Mouse (Mus musculus): ENCODE data around the gene Eipr1. TPM values are rescaled to one million over a fixed set of nuclear protein-coding genes. Genes with fewer than 3 reads are reported as not detected.

Eipr1 gene
- total RNA-seq, 2 experiments from 2014 or later, result 41.9 to 47.9 TPM

GRCm38 (mm10) chr12:28773815-28774214 is 22.2 kb downstream of the Eipr1 start:
- DNase-seq (ENCODE audit: low spot score in 2 of 2), result no peak

DNA sequence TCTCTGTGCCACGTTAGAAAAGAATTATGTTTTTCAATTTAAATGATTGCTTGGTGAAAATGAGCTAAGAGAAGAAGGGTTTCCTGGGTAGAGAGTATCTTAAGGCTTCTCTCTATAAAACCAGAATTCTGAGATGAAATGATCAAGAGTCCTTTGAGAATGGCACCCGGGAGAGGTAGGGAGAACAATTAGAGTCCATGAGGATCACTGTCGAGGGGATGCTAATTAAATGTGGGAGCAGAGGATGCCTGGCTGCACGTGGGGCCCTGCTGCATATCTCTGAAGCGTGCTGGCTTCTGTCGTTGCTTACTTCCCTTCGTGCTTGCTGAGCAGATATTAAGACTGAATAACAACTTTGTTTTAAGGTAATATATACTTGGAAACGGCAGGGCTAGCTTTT is 23.5 kb downstream of the Eipr1 start:
- no peak for DNase-seq (ENCODE audit: low spot score in 2 of 2)

GRCm38 (mm10) chr12:28775627-28776026 is 24.0 kb downstream of the Eipr1 start:
- no peak for DNase-seq (ENCODE audit: low spot score in 2 of 2)

- DNase-seq (ENCODE audit: low spot score in 2 of 2), result no peak
Measured at GRCm38 (mm10) chr12:28780180-28780579, 28.6 kb downstream of the Eipr1 start.

DNA sequence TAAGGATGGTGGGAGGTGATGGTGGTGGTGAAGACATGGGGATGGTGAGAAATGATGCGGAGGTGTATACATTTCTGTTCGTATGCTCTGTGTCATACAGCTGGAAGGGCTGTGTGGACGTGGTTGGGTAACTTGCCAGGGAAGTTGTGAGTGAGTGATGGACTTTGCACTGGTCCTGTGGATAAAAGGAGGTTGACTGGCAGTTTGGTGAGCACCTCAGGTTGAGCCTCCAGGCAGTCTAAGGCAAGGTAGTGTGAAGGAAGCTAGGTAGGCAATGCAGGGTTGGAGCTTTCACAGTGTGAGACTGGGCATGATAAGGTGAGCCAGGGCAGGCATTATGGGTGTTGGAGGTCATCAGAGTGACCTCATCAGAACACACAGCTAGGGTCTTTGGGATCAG is 31.0 kb downstream of the Eipr1 start:
- no peak for DNase-seq (ENCODE audit: low spot score in 2 of 2)

GRCm38 (mm10) chr12:28784355-28784754 is 32.8 kb downstream of the Eipr1 start:
- no peak for DNase-seq (ENCODE audit: low spot score in 2 of 2)

DNA sequence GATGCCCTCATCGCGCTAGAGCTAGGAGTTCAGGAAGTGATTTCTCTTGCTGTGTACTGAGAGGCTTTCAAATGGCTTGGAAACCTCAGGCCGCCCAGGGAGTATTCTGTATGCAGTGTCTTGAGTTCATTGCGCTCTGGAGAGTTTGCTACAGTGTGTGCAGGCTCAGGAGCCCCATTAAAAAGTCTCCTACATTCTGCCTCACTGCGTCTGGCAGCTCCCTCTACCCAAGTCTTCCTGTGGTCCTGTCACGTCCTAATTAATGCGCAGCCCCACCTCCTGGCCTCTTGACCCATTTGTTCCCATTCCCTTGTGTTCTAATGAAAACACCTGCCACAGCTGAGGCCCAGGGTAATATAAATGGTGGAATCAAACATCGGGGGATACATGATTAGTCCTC is 33.3 kb downstream of the Eipr1 start:
- DNase-seq (ENCODE audit: low spot score in 2 of 2), result no peak

DNA sequence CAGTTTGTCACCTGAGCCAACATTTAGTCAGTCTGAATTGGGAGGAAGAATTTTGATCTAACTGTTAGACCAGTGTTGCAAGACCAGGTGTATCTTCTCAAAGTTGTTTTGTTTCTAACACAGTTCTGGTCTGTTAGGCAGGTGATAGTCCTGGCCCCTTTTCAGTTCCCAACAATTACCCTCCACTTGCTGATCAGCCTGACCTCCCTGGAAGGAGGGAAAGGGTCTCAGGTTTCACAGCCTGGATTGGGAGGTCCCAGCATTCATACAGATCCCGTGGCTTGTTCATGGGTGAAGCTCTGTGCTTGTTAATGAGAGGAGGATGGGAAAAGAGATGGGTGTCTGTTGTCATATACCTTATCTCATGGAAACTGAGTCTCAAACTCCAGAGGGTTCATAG is 33.7 kb downstream of the Eipr1 start:
- no peak for DNase-seq (ENCODE audit: low spot score in 2 of 2)

DNA sequence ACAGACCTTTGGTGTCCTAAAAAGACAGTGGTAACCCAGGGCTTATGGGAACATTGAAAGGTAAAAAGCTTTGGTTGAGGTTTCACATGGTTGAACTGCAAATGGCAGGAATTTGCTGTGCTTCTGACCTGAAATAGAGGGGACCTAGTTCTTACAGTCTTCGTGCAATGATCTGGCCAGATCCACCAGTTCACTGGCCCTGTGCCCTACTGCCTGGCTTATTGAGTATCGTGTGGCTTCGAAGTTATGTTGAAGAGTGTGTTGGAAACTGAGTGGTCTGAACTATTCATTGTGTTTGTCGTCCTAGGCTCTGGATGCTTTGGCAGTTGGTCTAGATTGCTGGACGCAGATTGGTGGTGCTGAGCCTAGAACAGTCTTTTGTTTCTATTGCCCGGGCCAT is 34.7 kb downstream of the Eipr1 start:
- no peak for DNase-seq (ENCODE audit: low spot score in 2 of 2)

- DNase-seq (ENCODE audit: low spot score in 2 of 2), result no peak
Measured at GRCm38 (mm10) chr12:28792613-28793012, 41.0 kb downstream of the Eipr1 start.

- DNase-seq (ENCODE audit: low spot score in 2 of 2), result peak in 1 of 2 experiments; percentile 36
Measured at GRCm38 (mm10) chr12:28793715-28794114, 42.1 kb downstream of the Eipr1 start.

- DNase-seq (ENCODE audit: low spot score in 2 of 2), result peak in 1 of 2 experiments; percentile 41
Measured at GRCm38 (mm10) chr12:28795041-28795440, 43.4 kb downstream of the Eipr1 start.

- DNase-seq (ENCODE audit: low spot score in 2 of 2), result peak in 1 of 2 experiments; percentile 34
Measured at GRCm38 (mm10) chr12:28796881-28797420, 45.3 kb downstream of the Eipr1 start.

DNA sequence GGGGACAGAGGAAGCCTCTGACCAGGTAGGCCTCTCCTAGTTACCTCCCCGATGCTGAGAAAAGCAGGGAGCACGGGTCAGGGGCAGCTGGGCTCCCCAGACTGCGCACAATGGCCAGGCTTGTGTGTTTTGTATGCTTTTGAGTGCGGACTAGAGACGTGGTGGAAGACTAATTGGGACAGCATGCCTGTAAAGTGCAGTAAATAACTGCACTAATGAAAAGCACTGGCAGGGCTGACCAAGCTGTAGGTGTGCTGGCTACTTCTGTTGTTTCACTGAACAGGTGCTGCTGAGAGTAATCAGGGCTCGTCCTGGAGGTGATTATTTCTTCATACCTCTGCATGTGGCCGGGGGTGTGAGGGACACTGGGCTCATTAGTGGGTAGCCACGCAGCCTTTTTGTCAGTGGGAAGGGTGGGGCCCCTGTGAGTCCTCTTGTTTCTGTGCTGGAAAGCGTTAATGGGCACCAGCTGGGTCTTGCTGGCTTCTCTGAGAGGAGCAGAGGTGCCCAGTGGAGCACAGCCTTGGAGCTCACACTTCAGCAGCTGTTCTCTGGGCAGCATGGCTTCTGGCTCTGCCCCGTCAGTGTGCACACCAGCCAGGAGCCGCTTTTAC is 48.3 kb downstream of the Eipr1 start:
- DNase-seq (ENCODE audit: low spot score in 2 of 2), result no peak

DNA sequence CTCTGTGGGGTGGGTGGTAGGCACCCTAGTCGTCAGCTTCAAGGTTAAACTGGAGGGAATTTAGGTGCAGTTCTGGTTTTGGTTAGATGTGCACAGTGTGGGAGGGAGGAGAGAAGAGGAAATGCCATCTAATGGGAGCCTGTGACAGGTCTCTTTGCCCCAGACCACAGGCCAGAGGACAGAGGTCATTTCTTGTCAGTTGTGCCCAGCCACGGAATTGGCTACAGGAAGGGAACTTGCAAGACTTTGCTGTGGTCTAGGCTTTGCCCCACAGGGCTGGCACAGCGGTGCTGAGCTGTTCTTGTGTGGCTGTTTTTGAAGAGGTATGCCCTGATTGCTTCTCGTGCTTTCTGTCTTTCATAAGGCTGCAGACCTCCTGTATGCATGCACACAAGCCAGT is 48.8 kb downstream of the Eipr1 start:
- no peak for DNase-seq (ENCODE audit: low spot score in 2 of 2)

DNA sequence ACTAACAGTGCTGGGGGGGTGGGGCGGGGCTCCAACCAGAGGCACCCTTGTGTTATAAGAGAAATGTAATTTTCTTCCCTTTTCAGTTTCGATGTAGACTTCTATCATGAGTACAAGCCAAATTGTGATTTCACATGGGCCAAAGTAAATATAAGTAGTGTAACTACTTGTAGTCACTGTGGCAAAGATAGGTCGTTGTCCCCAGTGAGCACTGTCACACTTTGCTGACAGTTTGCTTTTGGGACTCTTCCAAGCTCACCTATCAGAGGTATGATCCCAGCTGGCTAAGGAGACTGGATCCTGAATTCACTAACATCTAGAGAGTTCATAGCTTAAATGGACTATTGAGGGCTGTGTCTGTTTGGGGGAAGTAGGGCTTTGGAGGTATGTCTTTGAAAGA is 49.3 kb downstream of the Eipr1 start:
- no peak for DNase-seq (ENCODE audit: low spot score in 2 of 2)

DNA sequence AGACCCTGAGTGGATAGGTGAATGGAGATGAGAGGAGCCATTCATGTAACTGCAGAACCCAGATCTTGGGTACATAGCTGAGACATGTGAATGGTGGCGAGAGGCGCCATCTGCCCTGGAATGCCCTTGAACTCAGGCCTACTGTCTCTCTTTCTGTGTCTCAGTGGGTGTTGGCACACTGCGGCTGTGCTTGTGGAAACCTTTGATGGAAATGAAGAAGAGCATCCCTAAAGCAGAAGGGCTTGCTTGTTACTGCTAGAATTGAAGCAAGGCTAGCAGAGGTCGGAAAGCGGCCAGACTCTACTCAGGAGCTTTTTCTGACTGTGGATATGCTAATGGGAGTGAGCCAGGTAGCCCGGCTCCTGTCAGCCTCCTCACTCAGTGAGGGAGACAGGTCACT is 50.1 kb downstream of the Eipr1 start:
- DNase-seq (ENCODE audit: low spot score in 2 of 2), result no peak

DNA sequence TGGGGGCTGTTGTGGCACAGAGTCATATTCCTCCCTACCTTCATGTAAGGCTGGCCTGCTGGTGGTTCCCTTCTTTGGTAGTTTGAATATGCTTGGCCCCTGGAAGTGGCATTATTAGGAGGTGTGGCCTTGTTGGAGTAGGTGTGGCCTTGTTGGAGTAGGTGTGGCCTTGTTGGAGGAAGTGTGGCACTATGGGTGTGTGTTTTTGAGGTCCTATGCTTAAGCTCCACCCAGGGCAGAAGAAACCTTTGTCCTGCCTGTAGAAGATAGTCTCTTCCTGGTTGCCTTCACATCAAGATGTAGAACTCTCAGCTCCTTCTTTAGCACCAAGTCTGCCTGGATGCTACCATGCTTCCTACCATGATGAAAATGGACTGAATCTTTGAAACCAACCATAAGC is 51.4 kb downstream of the Eipr1 start:
- no peak for DNase-seq (ENCODE audit: low spot score in 2 of 2)

DNA sequence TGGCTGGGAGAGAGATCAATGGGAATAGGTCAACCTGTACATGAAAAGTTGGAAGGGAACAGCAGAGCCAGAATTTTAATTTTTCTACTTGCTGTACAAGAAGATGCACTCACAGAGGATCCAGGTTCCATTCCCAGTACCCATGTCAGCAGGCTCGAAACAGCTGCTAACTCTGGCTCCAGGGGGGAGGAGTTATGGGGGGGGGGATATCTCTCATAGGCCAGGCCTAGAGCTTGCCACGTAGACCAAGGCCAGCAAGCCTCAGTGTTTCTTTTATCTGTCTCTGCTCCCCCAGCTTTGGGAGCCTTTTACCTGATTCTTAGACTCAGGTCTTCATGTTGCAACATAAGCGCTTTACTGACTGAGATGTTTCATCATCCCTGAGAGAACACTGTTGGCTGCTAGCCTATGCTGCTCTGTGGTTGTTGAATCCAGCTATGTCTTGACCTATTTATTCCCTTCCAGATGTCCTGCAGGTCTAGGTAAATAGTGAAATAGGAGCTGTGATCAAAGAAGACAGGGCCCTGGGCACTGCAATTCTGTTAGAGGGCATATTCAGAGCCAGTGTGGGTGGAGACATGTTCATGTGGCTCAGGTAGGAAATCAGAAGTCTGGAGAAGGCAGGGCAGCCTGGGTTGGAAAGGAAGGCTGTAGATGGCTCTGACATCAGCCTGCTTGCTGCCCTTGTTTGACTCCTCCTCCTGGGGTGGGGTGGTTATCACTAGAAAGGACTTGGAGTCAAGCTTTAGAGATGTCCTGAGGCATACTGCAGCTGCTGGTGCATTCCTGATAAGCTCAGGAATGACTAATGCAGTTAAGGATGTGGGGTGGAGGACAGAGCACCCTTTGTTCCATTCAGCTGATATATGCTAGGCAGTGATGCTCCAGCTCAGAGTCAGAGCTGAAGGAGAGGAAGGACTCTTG is 53.2 kb downstream of the Eipr1 start:
- no peak for DNase-seq (ENCODE audit: low spot score in 2 of 2)

DNA sequence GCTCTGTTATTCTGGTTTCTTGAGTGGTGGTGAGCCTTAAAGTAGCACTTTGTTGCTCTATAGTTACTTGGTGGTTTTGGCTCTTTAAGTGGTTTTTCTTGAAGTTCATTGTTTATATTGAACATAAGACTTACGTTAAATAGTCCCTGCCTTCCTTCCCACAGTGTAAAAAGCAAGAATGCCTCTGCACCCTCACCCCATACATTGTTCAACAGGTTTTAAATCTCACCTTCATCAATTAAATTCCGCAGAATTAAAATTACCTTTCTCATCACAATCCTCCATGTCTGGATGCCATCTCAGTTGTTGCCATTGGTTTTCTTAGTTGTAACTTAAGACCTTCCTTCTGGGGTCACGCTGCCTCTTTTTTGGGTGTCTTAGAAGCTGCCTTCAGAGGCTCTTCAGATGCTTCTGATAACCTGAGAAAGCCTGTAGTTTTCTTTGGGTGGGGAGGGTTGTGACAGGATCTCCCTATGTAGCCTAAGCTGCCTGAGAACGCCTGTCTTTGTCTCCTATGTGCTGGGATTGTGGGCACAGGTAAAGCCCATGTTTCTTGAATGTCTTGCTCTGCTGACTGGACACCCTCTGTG is 57.3 kb downstream of the Eipr1 start:
- DNase-seq (ENCODE audit: low spot score in 2 of 2), result no peak

GRCm38 (mm10) chr12:28809756-28810337 is 58.2 kb downstream of the Eipr1 start:
- no peak for DNase-seq (ENCODE audit: low spot score in 2 of 2)
